Mouse (Mus musculus) forebrain, postnatal 0 days (tissue): ENCODE measurements around the gene Wnt1. TPM values are rescaled to one million over a fixed set of nuclear protein-coding genes. Genes with fewer than 3 reads are reported as not detected.

Experiments used
- ATAC-seq: fragments of 200-750 bp; cut with Nextera tagmentation; 2 replicates; pipeline ENCODE4 v1.8.0; 2017; ENCODE audit warnings: mild to moderate bottlenecking, moderate library complexity
- DNase-seq: peaks from one replicate; pipeline ENCODE4 v3.0.0-alpha.2; 2015
- H3K27ac ChIP-seq: fragments of 300-500 bp; sonication (generic); 2 replicates; pipeline ENCODE4 v1.5.1; 2014; ENCODE audit warnings: low read depth, mild to moderate bottlenecking, antibody characterized with exemption, low read length, moderate library complexity, mixed read lengths
- H3K27me3 ChIP-seq: fragments of 300-500 bp; sonication (generic); 2 replicates; pipeline ENCODE4 v1.6.1; 2014; ENCODE audit warnings: mild to moderate bottlenecking, low read length, mixed read lengths; ENCODE audit not compliant: insufficient read depth
- H3K36me3 ChIP-seq: fragments of 300-500 bp; sonication (generic); 2 replicates; pipeline ENCODE4 v1.6.1; 2014; ENCODE audit warnings: mild to moderate bottlenecking, moderate library complexity; ENCODE audit not compliant: insufficient read depth
- H3K4me1 ChIP-seq: fragments of 300-500 bp; sonication (generic); 2 replicates; pipeline ENCODE4 v1.6.1; 2014; ENCODE audit warnings: antibody characterized with exemption; ENCODE audit not compliant: insufficient read depth
- H3K4me2 ChIP-seq: fragments of 300-500 bp; sonication (generic); 2 replicates; pipeline ENCODE4 v1.6.1; 2014; ENCODE audit warnings: low read depth, mild to moderate bottlenecking, moderate library complexity
- H3K4me3 ChIP-seq: fragments of 300-500 bp; sonication (generic); 2 replicates; pipeline ENCODE4 v1.5.1; 2014; ENCODE audit warnings: low read depth, low read length, mixed read lengths
- H3K9ac ChIP-seq: fragments of 300-500 bp; sonication (generic); 2 replicates; pipeline ENCODE4 v1.6.1; 2014; ENCODE audit warnings: mild to moderate bottlenecking
- H3K9me3 ChIP-seq: fragments of 300-500 bp; sonication (generic); 2 replicates; pipeline ENCODE4 v1.6.1; 2016; ENCODE audit warnings: low read length
- CTCF ChIP-seq: sonication (generic); IDR thresholded peaks from 2 replicates; pipeline ENCODE4 v1.5.1; 2016; ENCODE audit warnings: antibody characterized with exemption, control low read depth, low read depth
- WGBS: fragments of 180-500 bp; shearing (Covaris S2); extraction: QIAGEN DNeasy Blood & Tissue Kit; methylation state at CpG from one replicate; pipeline ENCODE4 v1.1.7; 2014; 5-methylcytosine and 5-hydroxymethylcytosine counted together
- polyA plus RNA-seq: library from polyadenylated mRNA; unstranded; fragments of >200 nt; fragmentation: Nextera tagmentation; extraction: Ambion mirVana; gene quantifications from 2 replicates; pipeline ENCODE4 v1.2.1, GENCODE M21; 2015
- total RNA-seq: library from RNA; depleted of rRNA; stranded (reverse); fragments of >200 nt; gene quantifications from 2 replicates; pipeline ENCODE4 v1.2.3, GENCODE M21; 2014

The Wnt1 gene
- total and polyA plus RNA-seq, 2 experiments from 2014 or later: 0.33 TPM; not detected in 1

DNA sequence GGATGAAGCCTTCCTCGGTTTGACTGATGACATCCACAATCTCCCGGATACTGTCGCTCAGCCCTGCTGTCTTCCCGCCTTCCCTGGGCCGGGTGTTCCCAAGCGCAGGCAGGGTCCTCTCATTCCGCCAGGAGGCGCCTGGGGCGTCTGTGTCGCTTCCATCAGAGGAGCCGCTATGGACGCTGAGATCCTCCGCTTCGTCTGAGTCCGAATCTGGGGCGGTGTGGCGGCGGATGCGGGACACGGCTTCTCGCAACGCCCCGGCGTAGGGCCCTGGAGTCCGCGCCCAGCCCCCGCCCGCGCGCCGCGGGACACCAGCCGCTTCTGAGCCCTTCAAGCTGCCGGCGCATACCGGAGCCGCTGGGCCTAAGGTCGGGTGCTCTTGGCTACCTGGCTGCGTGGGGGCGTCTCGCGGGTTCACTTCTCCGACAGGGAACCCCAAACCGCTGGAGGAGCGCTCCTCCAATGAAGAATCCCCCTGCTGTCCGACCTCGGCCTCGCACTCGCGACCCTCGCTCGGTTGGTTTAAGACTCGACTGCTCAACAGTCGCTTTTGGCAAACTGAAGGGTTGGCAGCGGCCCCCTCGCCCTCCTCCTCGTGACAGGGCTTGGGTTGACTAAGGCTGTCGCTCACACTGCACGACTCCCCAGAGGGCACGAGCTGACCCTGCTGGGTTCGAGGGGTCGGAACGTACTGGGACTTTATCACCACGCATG, 15.8 kb downstream of the Wnt1 start:
- peak overlapping the region; percentile 85 for H3K4me2 ChIP-seq
- no peaks in the 10 kb centered on the region for H3K36me3 ChIP-seq
- H3K4me1 ChIP-seq: peaks cover 10% of the 10 kb centered on the region; the same call in 1 of the 2 replicates
- peak overlapping the region; percentile 53 for H3K9ac ChIP-seq
- H3K27ac ChIP-seq: no peak overlapping the region
- H3K9me3 ChIP-seq: no peaks in the 10 kb centered on the region
- H3K4me3 ChIP-seq: peak overlapping the region; percentile 44
- H3K27me3 ChIP-seq: peaks cover 84% of the 10 kb centered on the region
- 3% methylated on average over 62 of the region's 64 CpGs for WGBS
- TF ChIP-seq CTCF: peak; percentile 82
- peak; percentile 59 for ATAC-seq
- peak; percentile 85 for DNase-seq

DNA sequence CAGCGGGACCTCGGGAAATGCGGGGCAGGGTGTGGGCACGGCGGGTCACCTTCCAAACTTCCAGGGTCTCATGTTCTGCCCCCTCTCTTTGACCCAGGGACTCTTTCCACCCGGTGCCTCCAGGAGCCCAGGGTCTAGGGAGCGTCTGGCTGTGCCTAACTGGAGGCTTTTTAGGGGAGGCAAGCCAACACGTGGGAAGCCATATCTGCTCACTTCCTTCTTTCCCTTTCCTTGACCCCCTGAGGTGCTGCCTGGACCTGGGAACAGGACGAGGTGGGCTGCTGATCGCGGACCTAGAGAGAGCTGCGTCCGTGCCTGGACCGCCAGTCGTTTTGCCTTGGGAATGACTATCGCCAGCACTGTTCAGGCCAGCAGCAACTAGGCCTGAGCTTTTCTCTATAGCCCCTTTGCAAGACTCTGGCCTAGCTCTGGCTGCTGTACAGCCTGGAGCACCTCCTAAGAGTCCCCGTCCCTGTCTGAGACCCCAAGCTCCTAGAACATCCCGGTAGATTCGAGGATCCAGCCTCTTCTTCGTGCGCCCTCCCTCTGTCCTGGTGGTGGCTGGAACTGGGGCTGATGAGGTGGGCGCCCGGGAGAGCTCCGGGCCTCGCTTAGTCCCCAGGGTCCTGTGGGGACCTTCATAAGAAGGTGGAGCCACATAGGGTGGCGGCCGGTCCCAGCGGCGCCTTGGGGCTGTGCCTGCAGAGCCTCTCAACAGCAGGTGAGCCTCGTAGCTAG, 16.6 kb downstream of the Wnt1 start:
- Histone ChIP-seq H3K27me3 (peaks cover 77% of the 10 kb centered on the region), H3K4me2 (peak overlapping the region; percentile 85), H3K4me1 (peaks cover 10% of the 10 kb centered on the region; the same call in 1 of the 2 replicates), H3K27ac (no peak overlapping the region), H3K4me3 (peak overlapping the region; percentile 44), H3K9me3 (no peaks in the 10 kb centered on the region), H3K36me3 (no peaks in the 10 kb centered on the region), H3K9ac (peak overlapping the region; percentile 53)
- ATAC-seq: no peak
- no peak for TF ChIP-seq CTCF
- no peak for DNase-seq
- 11% methylated on average over 30 of the region's 30 CpGs for WGBS

GRCm38 (mm10) chr15:98806809-98807770, 17.4 kb downstream of the Wnt1 start:
- ATAC-seq (no peak), DNase-seq (no peak)
- peak overlapping the region; percentile 52 for H3K9ac ChIP-seq
- H3K36me3 ChIP-seq: no peaks in the 10 kb centered on the region
- peak overlapping the region; percentile 85 for H3K4me2 ChIP-seq
- peaks cover 69% of the 10 kb centered on the region for H3K27me3 ChIP-seq
- H3K4me1 ChIP-seq: peaks cover 10% of the 10 kb centered on the region; the same call in 1 of the 2 replicates
- H3K9me3 ChIP-seq: no peaks in the 10 kb centered on the region
- 2% methylated on average over 57 of the region's 58 CpGs for WGBS
- peak overlapping the region; percentile 44 for H3K4me3 ChIP-seq
- H3K27ac ChIP-seq: no peak overlapping the region
- TF ChIP-seq CTCF: no peak

DNA sequence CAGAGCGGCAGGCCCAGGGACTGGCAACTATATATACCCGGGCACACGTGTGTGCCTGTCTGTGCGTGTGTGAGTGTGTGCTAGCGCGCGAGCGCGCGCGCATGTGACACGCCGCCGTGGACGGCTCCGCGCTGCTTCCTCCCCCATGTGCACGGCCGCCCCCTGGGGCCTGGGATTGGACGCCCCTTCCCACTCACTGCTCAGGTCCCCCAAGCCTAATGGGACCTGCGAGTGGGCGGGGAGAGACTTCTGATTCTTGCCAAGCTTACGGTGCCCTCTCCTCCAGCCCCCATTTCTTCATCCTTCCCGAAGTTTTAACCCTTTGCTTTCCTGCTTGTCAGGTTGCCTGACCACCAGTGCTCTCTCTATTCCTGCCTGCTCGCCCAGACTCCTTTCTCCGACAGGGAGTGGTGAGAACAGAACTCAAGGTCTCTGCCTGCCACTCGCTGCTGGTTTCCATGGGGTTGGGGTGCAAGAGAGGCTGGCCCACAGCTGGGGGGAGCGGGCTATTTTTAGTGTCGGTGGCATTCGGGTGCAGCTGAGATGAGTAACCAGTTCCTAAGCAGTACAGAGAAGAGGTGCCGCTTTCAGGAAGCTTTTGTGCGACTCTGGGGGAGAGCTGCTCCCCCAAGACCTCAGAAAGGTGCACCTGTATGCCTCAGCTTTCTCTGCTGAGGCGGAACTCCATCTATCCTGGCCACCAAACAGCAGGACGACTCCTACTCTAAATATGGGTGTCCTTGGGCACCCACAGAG, 18.4 kb downstream of the Wnt1 start:
- Histone ChIP-seq H3K4me3 (peak overlapping the region; percentile 44), H3K4me1 (peaks cover 10% of the 10 kb centered on the region; the same call in 1 of the 2 replicates), H3K36me3 (peaks cover 6% of the 10 kb centered on the region), H3K27ac (peak overlapping the region; percentile 72), H3K9ac (peak overlapping the region; percentile 52), H3K4me2 (peak overlapping the region; percentile 85), H3K9me3 (no peaks in the 10 kb centered on the region), H3K27me3 (peaks cover 60% of the 10 kb centered on the region)
- TF ChIP-seq CTCF: peak; percentile 18; the same call in 1 of the 2 replicates
- WGBS: 1% methylated on average over 34 of the region's 34 CpGs
- peak; percentile 77 for ATAC-seq
- peak; percentile 89 for DNase-seq

DNA sequence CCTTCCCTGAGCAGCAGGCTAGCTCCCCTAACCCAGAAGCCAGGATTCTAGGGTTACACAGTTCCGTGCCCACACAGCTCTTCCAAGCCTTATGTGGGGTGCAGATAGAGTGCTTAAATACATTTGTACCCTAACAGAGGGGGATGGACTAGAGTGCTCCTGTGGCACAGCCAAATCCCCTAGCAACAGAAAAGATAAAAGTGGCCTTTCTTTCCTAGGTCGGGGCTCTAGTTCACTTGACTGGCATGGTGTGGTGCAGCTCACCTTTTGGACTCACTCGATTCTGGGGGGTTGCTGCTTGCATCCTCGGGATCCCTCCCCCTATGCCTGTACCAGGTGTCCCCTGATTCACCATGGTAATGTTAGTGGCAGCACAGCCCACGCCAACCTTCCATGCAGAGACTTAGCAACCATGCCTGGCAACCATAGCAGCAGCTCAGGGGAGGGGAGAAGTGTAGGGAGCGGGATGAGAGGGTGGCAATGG, 19.0 kb downstream of the Wnt1 start:
- H3K27me3 ChIP-seq: peaks cover 54% of the 10 kb centered on the region
- TF ChIP-seq CTCF: no peak
- 5% methylated on average over 6 of the region's 6 CpGs for WGBS
- peaks cover 11% of the 10 kb centered on the region for H3K36me3 ChIP-seq
- peak overlapping the region; percentile 85 for H3K4me2 ChIP-seq
- ATAC-seq (peak; percentile 61), DNase-seq (peak; percentile 76)
- H3K4me1 ChIP-seq: peaks cover 10% of the 10 kb centered on the region; the same call in 1 of the 2 replicates
- H3K9me3 ChIP-seq: no peaks in the 10 kb centered on the region
- peak overlapping the region; percentile 44; the same call in 1 of the 2 replicates for H3K4me3 ChIP-seq
- H3K9ac ChIP-seq: peak overlapping the region; percentile 52
- peak overlapping the region; percentile 72 for H3K27ac ChIP-seq
